18 mouse cellular contexts compared by ENCODE assay signal in genomic region chr7:78239012-78239411, GRCm38 (mm10).
DNase-seq lines count a peak whose midpoint lies in the region; ATAC-seq and TF ChIP-seq lines count a peak whose summit lies in the region.
"Had no signal": no experiment of that assay in that cellular context is flagged by ENCODE, and none has a peak within 500 bp of the region (broad histone marks: within the 10 kb centered on the region; RNA-seq: fewer than 3 reads in every experiment).

No protein-coding gene starts in this region.

- no peaks in the 10 kb centered on the region for H3K9me3 ChIP-seq in forebrain, embryonic 13.5 days (replicated peaks)
- H3K9me3 ChIP-seq in forebrain, embryonic 10.5 days, result no peaks in the 10 kb centered on the region
- no peaks in the 10 kb centered on the region for H3K9me3 ChIP-seq in forebrain, embryonic 14.5 days (replicated peaks; ENCODE audit: control insufficient read depth, low read length)
- no peaks in the 10 kb centered on the region for H3K9me3 ChIP-seq in forebrain, embryonic 16.5 days (ENCODE audit: control insufficient read depth, low read length)
- H3K9me3 ChIP-seq: embryonic facial prominence, embryonic 10.5 days; embryonic facial prominence, embryonic 12.5 days had no signal

- DNase-seq in forebrain, embryonic 10.5 days (ENCODE audit: extremely low spot score, low spot score), result no peak
- DNase-seq in brain, embryonic 14.5 days (ENCODE audit: low read depth), result peak; percentile 68
- DNase-seq in forebrain, embryonic 14.5 days (ENCODE audit: low spot score), result peak; percentile 49
- DNase-seq in left cerebral cortex, postnatal 25 days (ENCODE audit: low spot score in 2 of 2), result no peak
- no peak for DNase-seq in retina, postnatal 1 day
- DNase-seq: adrenal gland, adult 2 months; adrenal gland, postnatal 10 days; adrenal gland, postnatal 25 days; cerebellum, adult 11-12 months; cerebellum, adult 2 months; cerebellum, adult 9-10 months; cerebellum, postnatal 10 days; cerebellum, postnatal 25 days had no signal

- peak; percentile 81 for ATAC-seq in forebrain, embryonic 13.5 days
- ATAC-seq in forebrain, embryonic 14.5 days, result peak; percentile 73
- ATAC-seq in forebrain, embryonic 16.5 days, result peak; percentile 59
- ATAC-seq in granulocyte monocyte progenitor cell, adult 5-6 weeks (replicated peaks; ENCODE audit: poor library complexity, severe bottlenecking), result no peak

- H3K27ac ChIP-seq in forebrain, embryonic 13.5 days, result no peak overlapping the region
- no peak overlapping the region for H3K27ac ChIP-seq in forebrain, embryonic 10.5 days
- H3K27ac ChIP-seq in forebrain, embryonic 14.5 days (ENCODE audit: low read depth, low read length), result no peak overlapping the region
- H3K27ac ChIP-seq in forebrain, embryonic 16.5 days (ENCODE audit: low read length), result no peak overlapping the region
- H3K27ac ChIP-seq: embryonic facial prominence, embryonic 10.5 days; embryonic facial prominence, embryonic 12.5 days had no signal

- TF ChIP-seq CTCF in brain, embryonic 14.5 days (IDR thresholded peaks at IDR 0.05; ENCODE audit: borderline replicate concordance, extremely low read depth, insufficient read depth, insufficient read length), result no peak

- no peaks in the 10 kb centered on the region; the same call in 1 of the 2 replicates for H3K4me1 ChIP-seq in forebrain, embryonic 13.5 days
- no peaks in the 10 kb centered on the region for H3K4me1 ChIP-seq in forebrain, embryonic 10.5 days
- no peaks in the 10 kb centered on the region for H3K4me1 ChIP-seq in forebrain, embryonic 14.5 days (ENCODE audit: control insufficient read depth, insufficient read depth, low read length)
- peaks cover 9% of the 10 kb centered on the region for H3K4me1 ChIP-seq in forebrain, embryonic 16.5 days (replicated peaks; ENCODE audit: control insufficient read depth, insufficient read depth, low read length)
- H3K4me1 ChIP-seq: embryonic facial prominence, embryonic 10.5 days; embryonic facial prominence, embryonic 12.5 days had no signal

- H3K9ac ChIP-seq in forebrain, embryonic 13.5 days, result no peak overlapping the region
- H3K9ac ChIP-seq in forebrain, embryonic 14.5 days (ENCODE audit: low read length), result no peak overlapping the region
- H3K9ac ChIP-seq in forebrain, embryonic 16.5 days (replicated peaks; ENCODE audit: low read depth, low read length), result no peak overlapping the region
- H3K9ac ChIP-seq: embryonic facial prominence, embryonic 12.5 days had no signal

- no peaks in the 10 kb centered on the region for H3K36me3 ChIP-seq in forebrain, embryonic 13.5 days (ENCODE audit: poor library complexity, severe bottlenecking)
- no peaks in the 10 kb centered on the region for H3K36me3 ChIP-seq in forebrain, embryonic 10.5 days (replicated peaks)
- no peaks in the 10 kb centered on the region for H3K36me3 ChIP-seq in forebrain, embryonic 14.5 days (ENCODE audit: control insufficient read depth, insufficient read depth, low read length)
- no peaks in the 10 kb centered on the region for H3K36me3 ChIP-seq in forebrain, embryonic 16.5 days (ENCODE audit: control insufficient read depth, insufficient read depth)
- H3K36me3 ChIP-seq: embryonic facial prominence, embryonic 10.5 days; embryonic facial prominence, embryonic 12.5 days had no signal

- intact Hi-C loops in left cerebral cortex, postnatal 25 days (cut with DNase I), result no loop called here

- no peak overlapping the region for H3K4me2 ChIP-seq in forebrain, embryonic 13.5 days
- no peak overlapping the region for H3K4me2 ChIP-seq in forebrain, embryonic 14.5 days (ENCODE audit: low read length)
- no peak overlapping the region for H3K4me2 ChIP-seq in forebrain, embryonic 16.5 days (ENCODE audit: low read length)
- H3K4me2 ChIP-seq: embryonic facial prominence, embryonic 12.5 days had no signal

- H3K4me3 ChIP-seq in forebrain, embryonic 13.5 days, result no peak overlapping the region
- H3K4me3 ChIP-seq in forebrain, embryonic 10.5 days, result no peak overlapping the region
- H3K4me3 ChIP-seq in forebrain, embryonic 14.5 days (ENCODE audit: low read depth, low read length), result no peak overlapping the region
- H3K4me3 ChIP-seq in forebrain, embryonic 16.5 days (replicated peaks; ENCODE audit: low read length), result no peak overlapping the region
- H3K4me3 ChIP-seq: embryonic facial prominence, embryonic 10.5 days; embryonic facial prominence, embryonic 12.5 days had no signal

- no peak for TF ChIP-seq POLR2A in brain, embryonic 14.5 days (IDR thresholded peaks at IDR 0.05; ENCODE audit: borderline replicate concordance, extremely low read depth, insufficient read depth, insufficient read length, poor library complexity, severe bottlenecking)

- WGBS in forebrain, embryonic 13.5 days, result 18% methylated on average over 2 of the region's 2 CpGs
- 72% methylated on average over 2 of the region's 2 CpGs for WGBS in forebrain, embryonic 10.5 days
- 12% methylated on average over 2 of the region's 2 CpGs for WGBS in forebrain, embryonic 14.5 days
- 10% methylated on average over 2 of the region's 2 CpGs for WGBS in forebrain, embryonic 16.5 days

- H3K27me3 ChIP-seq in forebrain, embryonic 13.5 days, result no peaks in the 10 kb centered on the region
- H3K27me3 ChIP-seq in forebrain, embryonic 10.5 days (ENCODE audit: poor library complexity, severe bottlenecking), result no peaks in the 10 kb centered on the region
- no peaks in the 10 kb centered on the region for H3K27me3 ChIP-seq in forebrain, embryonic 14.5 days (replicated peaks; ENCODE audit: control insufficient read depth, insufficient read depth, low read length)
- no peaks in the 10 kb centered on the region for H3K27me3 ChIP-seq in forebrain, embryonic 16.5 days (replicated peaks; ENCODE audit: control insufficient read depth, insufficient read depth, low read length)
- H3K27me3 ChIP-seq: embryonic facial prominence, embryonic 12.5 days had no signal

Comparison
In these comparisons a context has a peak if more than half of its experiments do, and no peak if none do; other contexts are left out.
1. DNase-seq: peak in brain, embryonic 14.5 days (single experiment) and forebrain, embryonic 14.5 days (single experiment); none in forebrain, embryonic 10.5 days (single experiment), left cerebral cortex, postnatal 25 days (0 of 2) and retina, postnatal 1 day (single experiment).